Mouse (Mus musculus) stomach, embryonic 14.5 days (tissue): ENCODE data around the gene Ascc3. TPM values are rescaled to one million over a fixed set of nuclear protein-coding genes. Genes with fewer than 3 reads are reported as not detected.

Experiments
- ATAC-seq: fragments of 200-750 bp; cut with Nextera tagmentation; 2 replicates; pipeline ENCODE4 v1.8.0; 2017; ENCODE audit warnings: low read depth, moderate TSS enrichment; ENCODE audit not compliant: insufficient number of reproducible peaks, insufficient read depth, low FRiP score
- H3K27ac ChIP-seq: fragments of 300-500 bp; sonication (generic); 2 replicates; pipeline ENCODE4 v1.5.1; 2014; ENCODE audit warnings: mild to moderate bottlenecking, low read length, moderate library complexity, mixed read lengths
- H3K27me3 ChIP-seq: fragments of 300-500 bp; sonication (generic); 2 replicates; pipeline ENCODE4 v1.6.1; 2014; ENCODE audit warnings: low read length, control low read depth, mixed read lengths; ENCODE audit not compliant: control insufficient read depth, insufficient read depth
- H3K36me3 ChIP-seq: fragments of 300-500 bp; sonication (generic); 2 replicates; pipeline ENCODE4 v1.6.1; 2014; ENCODE audit warnings: mild to moderate bottlenecking, control low read depth, low read length, moderate library complexity, mixed read lengths; ENCODE audit not compliant: control insufficient read depth, insufficient read depth
- H3K4me1 ChIP-seq: fragments of 300-500 bp; sonication (generic); 2 replicates; pipeline ENCODE4 v1.6.1; 2014; ENCODE audit warnings: low read length, control low read depth, mixed read lengths; ENCODE audit not compliant: control insufficient read depth, insufficient read depth
- H3K4me2 ChIP-seq: fragments of 300-500 bp; sonication (generic); replicated peaks from 2 replicates; pipeline ENCODE4 v1.6.1; 2014; ENCODE audit warnings: low read depth, low read length, control low read depth
- H3K4me3 ChIP-seq: fragments of 300-500 bp; sonication (generic); 2 replicates; pipeline ENCODE4 v1.5.1; 2014; ENCODE audit warnings: low read depth, low read length, control low read depth
- H3K9ac ChIP-seq: fragments of 300-500 bp; sonication (generic); replicated peaks from 2 replicates; pipeline ENCODE4 v1.6.1; 2014; ENCODE audit warnings: low read depth, mild to moderate bottlenecking, control low read depth, low read length, moderate library complexity, mixed read lengths
- H3K9me3 ChIP-seq: fragments of 300-500 bp; sonication (generic); 2 replicates; pipeline ENCODE4 v1.6.1; 2016; ENCODE audit warnings: low read depth, low read length, control low read depth; ENCODE audit not compliant: control insufficient read depth
- WGBS: fragments of 180-500 bp; shearing (Covaris S2); extraction: QIAGEN DNeasy Blood & Tissue Kit; methylation state at CpG from one replicate; pipeline ENCODE4 v1.1.7; 2014; 5-methylcytosine and 5-hydroxymethylcytosine counted together
- polyA plus RNA-seq: library from polyadenylated mRNA; unstranded; fragments of >200 nt; fragmentation: Nextera tagmentation; extraction: Ambion mirVana; gene quantifications from 2 replicates; pipeline ENCODE4 v1.2.1, GENCODE M21; 2014

Gene Ascc3
- polyA plus RNA-seq, 1 experiment from 2014 or later: 39.1 TPM

DNA sequence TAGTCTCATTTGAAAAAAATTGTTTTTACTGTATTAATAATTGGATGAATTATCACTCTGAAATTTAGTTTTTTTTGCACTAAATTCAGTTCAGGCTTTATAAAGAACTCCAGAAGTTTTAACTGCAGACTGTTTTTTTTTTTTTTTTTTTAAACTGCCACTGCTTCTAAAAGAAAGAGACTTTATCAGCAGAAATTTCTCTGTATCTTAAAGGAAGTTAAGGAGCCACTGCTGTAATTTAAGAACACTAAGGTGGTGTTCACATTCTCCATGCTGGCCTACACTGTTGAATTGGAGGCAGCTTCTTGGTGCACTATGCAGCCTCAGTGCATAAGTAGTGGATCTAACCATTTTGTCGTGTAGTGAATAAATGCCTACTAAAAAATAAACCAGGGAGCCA lies 47.1 kb downstream of the Ascc3 start:
- no peaks in the 10 kb centered on the region for H3K9me3 ChIP-seq
- ATAC-seq: no peak
- H3K4me3 ChIP-seq: no peak overlapping the region
- no peak overlapping the region for H3K27ac ChIP-seq
- no peaks in the 10 kb centered on the region for H3K36me3 ChIP-seq
- H3K4me2 ChIP-seq: no peak overlapping the region
- no peaks in the 10 kb centered on the region for H3K4me1 ChIP-seq
- 72% methylated on average over 1 of the region's 1 CpGs for WGBS
- H3K27me3 ChIP-seq: no peaks in the 10 kb centered on the region
- H3K9ac ChIP-seq: no peak overlapping the region

DNA sequence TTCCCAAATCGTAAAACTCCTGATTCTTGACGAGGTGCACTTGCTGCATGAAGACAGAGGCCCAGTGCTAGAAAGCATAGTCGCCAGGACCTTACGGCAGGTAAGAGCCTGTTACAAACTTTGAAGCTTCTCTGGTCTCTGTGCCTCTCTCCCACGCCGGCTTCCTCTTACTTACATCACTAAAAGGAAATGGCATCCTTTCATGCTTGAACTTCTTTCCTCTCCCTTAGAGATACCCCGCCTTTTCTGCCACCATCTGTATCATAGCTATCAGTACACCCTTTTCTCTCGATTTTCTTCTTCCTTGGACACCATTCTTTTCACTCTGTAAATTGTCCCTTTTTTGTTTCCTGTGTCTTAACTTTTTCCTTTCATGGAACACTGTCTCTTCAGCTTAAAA lies 58.1 kb downstream of the Ascc3 start:
- Histone ChIP-seq H3K27ac (no peak overlapping the region), H3K4me2 (no peak overlapping the region), H3K4me3 (no peak overlapping the region), H3K9ac (no peak overlapping the region), H3K9me3 (no peaks in the 10 kb centered on the region), H3K27me3 (no peaks in the 10 kb centered on the region), H3K4me1 (no peaks in the 10 kb centered on the region), H3K36me3 (peaks cover 7% of the 10 kb centered on the region)
- ATAC-seq: no peak
- WGBS: 88% methylated on average over 8 of the region's 8 CpGs

DNA sequence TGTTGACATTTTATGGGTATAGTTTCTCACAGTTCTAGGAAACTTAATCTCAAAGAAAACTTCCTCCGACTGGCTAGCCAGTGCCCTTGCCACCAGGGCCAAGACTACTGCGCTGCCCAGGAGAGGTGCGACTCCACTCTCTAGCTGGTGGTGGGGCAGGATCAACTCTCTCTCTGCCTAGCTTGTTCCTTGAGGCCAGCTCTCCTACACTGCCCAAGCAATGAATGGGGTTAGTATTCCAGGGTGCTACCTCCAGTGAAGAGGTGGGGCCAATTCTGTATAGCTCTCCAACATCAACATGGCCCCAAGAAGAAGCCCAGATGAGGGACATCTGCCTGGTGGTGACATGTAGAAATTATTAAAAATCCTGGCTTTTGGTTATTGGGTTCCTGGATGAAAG lies 61.1 kb downstream of the Ascc3 start:
- Histone ChIP-seq H3K4me3 (no peak overlapping the region), H3K4me2 (no peak overlapping the region), H3K27ac (no peak overlapping the region), H3K36me3 (peaks cover 3% of the 10 kb centered on the region; the same call in 1 of the 2 replicates), H3K9ac (no peak overlapping the region), H3K9me3 (no peaks in the 10 kb centered on the region), H3K27me3 (no peaks in the 10 kb centered on the region), H3K4me1 (no peaks in the 10 kb centered on the region)
- ATAC-seq: no peak
- 97% methylated on average over 3 of the region's 3 CpGs for WGBS

DNA sequence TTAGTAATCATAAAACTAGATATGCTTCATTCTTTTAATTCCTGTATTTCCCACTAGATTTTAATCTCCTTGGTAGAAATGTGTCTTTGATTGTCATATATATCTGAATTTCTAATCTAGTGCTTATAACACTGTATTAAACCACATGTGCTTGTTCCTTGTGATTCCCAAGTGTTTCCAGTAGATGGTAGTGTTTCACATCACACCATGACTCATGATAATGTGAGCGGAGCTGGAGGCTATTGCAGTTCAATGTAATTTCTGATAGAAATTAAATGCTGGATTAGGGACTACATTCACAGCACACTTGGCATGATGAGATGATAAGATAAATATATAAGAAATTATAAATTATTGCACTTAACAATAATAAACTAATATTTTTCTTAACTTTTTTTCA lies 64.9 kb downstream of the Ascc3 start:
- Histone ChIP-seq H3K9me3 (no peaks in the 10 kb centered on the region), H3K4me3 (no peak overlapping the region), H3K27ac (no peak overlapping the region), H3K4me2 (no peak overlapping the region), H3K9ac (no peak overlapping the region), H3K36me3 (peaks cover 3% of the 10 kb centered on the region; the same call in 1 of the 2 replicates), H3K4me1 (no peaks in the 10 kb centered on the region), H3K27me3 (no peaks in the 10 kb centered on the region)
- WGBS: 46% methylated on average over 1 of the region's 1 CpGs
- no peak for ATAC-seq

DNA sequence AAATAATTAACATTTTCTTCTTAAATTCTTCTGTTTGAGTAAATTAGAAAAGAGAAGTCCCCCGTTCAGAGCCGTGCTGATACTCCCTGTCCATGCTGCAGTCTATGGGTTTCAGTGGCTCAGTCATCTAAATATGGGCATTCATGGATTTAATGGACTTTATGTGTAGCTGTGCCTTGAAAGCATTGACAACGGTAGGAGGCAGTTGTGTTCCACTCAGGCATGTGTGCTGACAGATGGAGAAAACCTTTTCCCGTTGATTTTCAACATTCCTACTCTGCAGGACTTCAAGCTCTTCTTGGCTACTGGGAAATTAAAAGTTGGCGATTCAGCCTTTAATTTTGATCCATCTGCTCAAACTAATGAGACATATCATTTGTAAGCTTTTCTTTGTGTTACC lies 79.0 kb downstream of the Ascc3 start:
- Histone ChIP-seq H3K9me3 (no peaks in the 10 kb centered on the region), H3K36me3 (no peaks in the 10 kb centered on the region), H3K4me1 (no peaks in the 10 kb centered on the region), H3K27me3 (no peaks in the 10 kb centered on the region), H3K4me3 (no peak overlapping the region), H3K4me2 (no peak overlapping the region), H3K9ac (no peak overlapping the region), H3K27ac (no peak overlapping the region)
- WGBS: 82% methylated on average over 5 of the region's 5 CpGs
- no peak for ATAC-seq

DNA sequence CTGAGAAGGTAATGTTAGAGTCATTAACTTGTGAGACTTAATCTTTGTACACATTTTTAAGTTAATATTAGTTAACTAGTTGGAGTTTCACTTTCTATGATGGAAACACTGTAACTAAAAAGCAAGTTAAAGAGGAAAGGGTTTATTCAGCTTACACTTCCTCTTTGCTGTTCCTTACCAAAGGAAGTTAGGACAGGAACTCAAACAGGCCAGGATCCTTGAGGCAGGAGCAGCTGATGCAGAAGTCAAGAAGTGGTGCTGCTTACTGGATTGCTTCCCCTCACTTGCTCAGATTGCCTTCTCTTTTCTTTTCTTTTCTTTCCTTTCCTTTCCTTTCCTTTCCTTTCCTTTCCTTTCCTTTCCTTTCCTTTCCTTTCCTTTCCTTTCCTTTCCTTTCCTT lies 97.9 kb downstream of the Ascc3 start:
- Histone ChIP-seq H3K9me3 (no peaks in the 10 kb centered on the region), H3K9ac (no peak overlapping the region), H3K4me3 (no peak overlapping the region), H3K36me3 (no peaks in the 10 kb centered on the region), H3K27ac (no peak overlapping the region), H3K4me2 (no peak overlapping the region), H3K4me1 (no peaks in the 10 kb centered on the region), H3K27me3 (no peaks in the 10 kb centered on the region)
- ATAC-seq: no peak

DNA sequence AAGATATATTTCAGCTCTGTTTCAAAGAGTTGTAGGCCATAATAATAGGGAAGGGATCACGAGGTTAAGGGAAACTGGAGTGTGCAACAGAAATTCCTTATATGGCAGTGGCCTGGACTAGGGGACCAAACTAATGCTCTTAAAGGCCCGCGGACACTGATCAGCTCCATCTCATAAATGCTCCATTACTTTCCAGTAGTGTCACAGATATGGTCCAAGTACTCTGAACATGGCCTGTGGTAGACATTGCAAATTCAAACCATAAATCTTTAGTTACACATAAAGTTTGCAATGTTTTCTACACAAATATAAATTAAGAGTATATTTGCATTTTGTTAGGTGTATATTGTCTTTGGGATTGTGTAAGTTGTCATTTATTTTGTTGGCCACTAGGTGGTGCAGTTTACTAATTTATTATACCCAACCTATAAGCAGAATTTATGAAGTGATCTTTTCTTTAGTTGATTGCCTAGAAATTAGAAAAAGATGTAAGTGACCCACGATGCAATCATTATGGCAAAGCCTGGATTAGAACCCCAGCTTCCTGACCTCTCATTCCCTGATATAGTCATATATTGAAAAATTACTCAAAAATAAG lies 106.5 kb downstream of the Ascc3 start:
- Histone ChIP-seq H3K4me3 (no peak overlapping the region), H3K9ac (no peak overlapping the region), H3K36me3 (no peaks in the 10 kb centered on the region; the same call in 1 of the 2 replicates), H3K4me1 (no peaks in the 10 kb centered on the region), H3K4me2 (no peak overlapping the region), H3K9me3 (no peaks in the 10 kb centered on the region), H3K27me3 (no peaks in the 10 kb centered on the region), H3K27ac (no peak overlapping the region)
- no peak for ATAC-seq
- 61% methylated on average over 4 of the region's 4 CpGs for WGBS

DNA sequence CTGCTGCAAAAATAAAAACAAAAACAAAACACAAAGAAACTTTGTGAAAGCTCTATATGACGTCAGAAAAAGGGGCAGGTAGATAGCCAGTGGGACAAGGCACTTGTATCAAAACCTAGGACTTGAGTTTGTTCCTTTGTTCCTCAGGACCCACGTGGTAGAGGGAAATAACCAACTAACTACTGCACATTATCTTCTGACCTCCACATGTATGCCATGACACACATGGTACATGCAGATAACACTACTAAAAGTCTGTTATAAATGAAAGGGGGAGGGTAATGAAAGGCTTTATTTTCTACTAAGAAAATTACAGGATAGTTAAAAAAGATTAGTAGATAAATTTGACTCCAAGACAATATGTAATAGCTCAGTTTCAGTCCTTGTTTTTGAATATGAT lies 109.3 kb downstream of the Ascc3 start:
- no peaks in the 10 kb centered on the region for H3K9me3 ChIP-seq
- H3K4me1 ChIP-seq: no peaks in the 10 kb centered on the region
- H3K27me3 ChIP-seq: no peaks in the 10 kb centered on the region
- WGBS: 68% methylated on average over 2 of the region's 2 CpGs
- no peak overlapping the region for H3K9ac ChIP-seq
- H3K4me3 ChIP-seq: no peak overlapping the region
- H3K27ac ChIP-seq: no peak overlapping the region
- no peak overlapping the region for H3K4me2 ChIP-seq
- H3K36me3 ChIP-seq: no peaks in the 10 kb centered on the region; the same call in 1 of the 2 replicates
- ATAC-seq: no peak

DNA sequence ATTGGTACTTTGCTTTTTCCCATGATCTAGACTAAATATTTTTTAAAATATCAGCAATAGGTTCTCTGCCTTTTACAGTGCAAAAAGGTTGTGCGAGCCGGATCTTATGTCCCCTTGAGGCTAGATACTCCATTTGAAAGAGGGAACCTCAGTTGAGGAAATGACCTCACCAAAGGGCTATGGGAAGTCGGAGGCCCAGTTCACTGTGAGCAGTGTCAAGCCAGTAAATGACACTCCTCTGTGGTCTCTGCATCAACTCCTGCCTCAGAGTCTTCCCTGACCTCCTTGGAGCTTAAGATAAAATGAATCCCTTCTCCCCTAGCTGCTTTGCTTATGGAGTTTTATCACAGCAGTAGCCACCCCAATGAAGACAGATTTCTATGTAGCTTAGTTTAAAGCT lies 109.9 kb downstream of the Ascc3 start:
- no peaks in the 10 kb centered on the region for H3K27me3 ChIP-seq
- H3K4me1 ChIP-seq: no peaks in the 10 kb centered on the region
- no peak overlapping the region for H3K9ac ChIP-seq
- no peak overlapping the region for H3K27ac ChIP-seq
- no peaks in the 10 kb centered on the region for H3K9me3 ChIP-seq
- WGBS: 70% methylated on average over 3 of the region's 3 CpGs
- H3K4me2 ChIP-seq: no peak overlapping the region
- no peak overlapping the region for H3K4me3 ChIP-seq
- no peak for ATAC-seq
- H3K36me3 ChIP-seq: no peaks in the 10 kb centered on the region; the same call in 1 of the 2 replicates
